Mouse (Mus musculus) mouse embryonic stem cell (cell line): ENCODE results near the gene Tmtc2.

Experiments
- in situ Hi-C, 2 experiments: fragments of 300-500 bp; cut with MboI; formaldehyde crosslinking; loops; 1 replicate in 1 of 2; 3 replicates in 1 of 2; pipeline ENCODE4 v1.14.3; 2019 to 2020; ENCODE audit warnings: low sequenced_read_pairs in 2 of 2, low pct_unique_long_range_greater_than_20kb in 1 of 2, mixed read lengths in 1 of 2; ENCODE audit not compliant: unreplicated experiment in 1 of 2

The Tmtc2 gene

GRCm38 (mm10) chr10:105509146-105509895, 64.9 kb downstream of the Tmtc2 start:
- in situ Hi-C loops, result no loop called here

- in situ Hi-C loops, result no loop called here
Observed at GRCm38 (mm10) chr10:105507982-105508786, 66.1 kb downstream of the Tmtc2 start.

- in situ Hi-C loops, result no loop called here
Observed at GRCm38 (mm10) chr10:105506046-105506445, 68.2 kb downstream of the Tmtc2 start.

GRCm38 (mm10) chr10:105504472-105504871, 69.8 kb downstream of the Tmtc2 start:
- in situ Hi-C loops, result no loop called here

- in situ Hi-C loops, result no loop called here
Observed at GRCm38 (mm10) chr10:105501736-105502135, 72.5 kb downstream of the Tmtc2 start.

- in situ Hi-C loops, result no loop called here
Observed at GRCm38 (mm10) chr10:105500482-105500881, 73.8 kb downstream of the Tmtc2 start.

- in situ Hi-C loops, result no loop called here
Observed at GRCm38 (mm10) chr10:105495248-105495647, 79.0 kb downstream of the Tmtc2 start.

- in situ Hi-C loops, result no loop called here
Observed at GRCm38 (mm10) chr10:105492485-105492884, 81.8 kb downstream of the Tmtc2 start.

GRCm38 (mm10) chr10:105490748-105491147, 83.5 kb downstream of the Tmtc2 start:
- in situ Hi-C loops, result no loop called here

- in situ Hi-C loops, result no loop called here
Observed at GRCm38 (mm10) chr10:105489970-105490735, 84.1 kb downstream of the Tmtc2 start.

- in situ Hi-C loops, result no loop called here
Observed at GRCm38 (mm10) chr10:105486977-105487376, 87.3 kb downstream of the Tmtc2 start.

GRCm38 (mm10) chr10:105484355-105485094, 89.7 kb downstream of the Tmtc2 start:
- in situ Hi-C loops, result no loop called here

GRCm38 (mm10) chr10:105479771-105480170, 94.5 kb downstream of the Tmtc2 start:
- in situ Hi-C loops, result no loop called here

- in situ Hi-C loops, result no loop called here
Observed at GRCm38 (mm10) chr10:105477623-105478238, 96.5 kb downstream of the Tmtc2 start.

GRCm38 (mm10) chr10:105474162-105474830, 100.0 kb downstream of the Tmtc2 start:
- in situ Hi-C loops, result no loop called here

- in situ Hi-C loops, result no loop called here
Observed at GRCm38 (mm10) chr10:105464378-105464777, 109.9 kb downstream of the Tmtc2 start.

- in situ Hi-C loops, result no loop called here
Observed at GRCm38 (mm10) chr10:105453441-105453840, 120.8 kb downstream of the Tmtc2 start.

- in situ Hi-C loops, result no loop called here
Observed at GRCm38 (mm10) chr10:105447191-105447590, 127.1 kb downstream of the Tmtc2 start.
